Mouse (Mus musculus) lung, adult 2 months (tissue): ENCODE measurements around the gene Spin4. TPM values are rescaled to one million over a fixed set of nuclear protein-coding genes. Genes with fewer than 3 reads are reported as not detected.

ENCODE experiments used
- DNase-seq: peaks from one replicate; pipeline ENCODE4 v3.0.0; 2022
- H3K4me1 ChIP-seq: fragments of 200-500 bp; 2 replicates; pipeline ENCODE4 v1.6.1; 2011; ENCODE audit warnings: low read length; ENCODE audit not compliant: control insufficient read depth, insufficient read depth
- H3K4me3 ChIP-seq: fragments of 200-500 bp; replicated peaks from 2 replicates; pipeline ENCODE3; 2011; ENCODE audit warnings: low read depth, mild to moderate bottlenecking, control low read depth, low read length; ENCODE audit errors: extremely low read depth
- CTCF ChIP-seq: fragments of 200-500 bp; IDR thresholded peaks from 2 replicates; pipeline ENCODE4 v1.5.1; 2011; ENCODE audit warnings: mild to moderate bottlenecking, low read length, control low read depth; ENCODE audit not compliant: insufficient read depth
- POLR2A ChIP-seq: fragments of 200-500 bp; IDR thresholded peaks from 2 replicates; pipeline ENCODE4 v1.6.1; 2011; ENCODE audit warnings: low read depth, mild to moderate bottlenecking, control low read depth, low read length, borderline replicate concordance; ENCODE audit errors: extremely low read depth
- WGBS: fragments of 180-500 bp; shearing (Covaris S2); methylation state at CpG from one replicate; pipeline ENCODE4 v1.1.7; 2018; 5-methylcytosine and 5-hydroxymethylcytosine counted together
- polyA plus RNA-seq: library from polyadenylated mRNA; depleted of rRNA; stranded (reverse); fragments of >200 nt; gene quantifications from 2 replicates; pipeline ENCODE4 v1.2.3, GENCODE M21; 2012; rRNA removed

Spin4 gene
- 0.93 and 1.1 TPM in 2 replicates for polyA plus RNA-seq

GRCm38 (mm10) chrX:95026361-95026892 lies at the start of gene Spin4:
TSS of gene Spin4 (minus strand) at chrX:95026682.
- peak within 1 kb of the TSS; percentile 97 for H3K4me3 ChIP-seq
- 24% methylated on average over 30 of the region's 30 CpGs for WGBS
- DNase-seq = peak; percentile 63
- TF ChIP-seq POLR2A (peak; percentile 82; the same call in 1 of the 2 replicates), CTCF (no peak)
- no peaks in the 10 kb centered on the region for H3K4me1 ChIP-seq

- H3K4me3 ChIP-seq = no peak overlapping the region
- no peak for DNase-seq
- TF ChIP-seq CTCF = no peak
- no peak for TF ChIP-seq POLR2A
- WGBS = 73% methylated on average over 5 of the region's 5 CpGs
- no peaks in the 10 kb centered on the region for H3K4me1 ChIP-seq
These were observed 1.4 kb upstream of the Spin4 start for GRCm38 (mm10) chrX:95027907-95028306.

GRCm38 (mm10) chrX:95025779-95026360 lies 612 bp downstream of the Spin4 start:
- H3K4me3 ChIP-seq = peak overlapping the region; percentile 97
- no peak for DNase-seq

GRCm38 (mm10) chrX:95012033-95012432 lies 14.4 kb downstream of the Spin4 start:
- Histone ChIP-seq H3K4me3 (no peak overlapping the region), H3K4me1 (no peaks in the 10 kb centered on the region)
- WGBS = 23% methylated on average over 4 of the region's 4 CpGs
- TF ChIP-seq POLR2A (no peak), CTCF (no peak)
- DNase-seq = no peak

More at GRCm38 (mm10) chrX:95025779-95026360, 612 bp downstream of the Spin4 start:
- no peaks in the 10 kb centered on the region for H3K4me1 ChIP-seq
- 29% methylated on average over 23 of the region's 23 CpGs for WGBS
- no peak for TF ChIP-seq CTCF
- TF ChIP-seq POLR2A = no peak

GRCm38 (mm10) chrX:94998845-94999244 lies 27.6 kb downstream of the Spin4 start:
- H3K4me1 ChIP-seq = no peaks in the 10 kb centered on the region
- no peak for DNase-seq
- TF ChIP-seq CTCF (no peak), POLR2A (no peak)
- H3K4me3 ChIP-seq = no peak overlapping the region
- WGBS = 89% methylated on average over 11 of the region's 11 CpGs

- 60% methylated on average over 3 of the region's 3 CpGs for WGBS
- TF ChIP-seq CTCF (no peak), POLR2A (no peak)
- H3K4me3 ChIP-seq = no peak overlapping the region
- DNase-seq = no peak
- H3K4me1 ChIP-seq = no peaks in the 10 kb centered on the region
These were observed 32.4 kb downstream of the Spin4 start for GRCm38 (mm10) chrX:94994113-94994512.

- 60% methylated on average over 2 of the region's 2 CpGs for WGBS
- no peak overlapping the region for H3K4me3 ChIP-seq
- TF ChIP-seq POLR2A = no peak
- TF ChIP-seq CTCF = no peak
- H3K4me1 ChIP-seq = no peaks in the 10 kb centered on the region
- no peak for DNase-seq
These were observed 35.6 kb downstream of the Spin4 start for GRCm38 (mm10) chrX:94990903-94991302.

- WGBS = 23% methylated on average over 29 of the region's 29 CpGs
These were observed 36.2 kb downstream of the Spin4 start for GRCm38 (mm10) chrX:94990080-94990825.

More at GRCm38 (mm10) chrX:94990080-94990825, 36.2 kb downstream of the Spin4 start:
- TF ChIP-seq POLR2A (no peak), CTCF (no peak)
- Histone ChIP-seq H3K4me3 (peak overlapping the region; percentile 51), H3K4me1 (no peaks in the 10 kb centered on the region)
- DNase-seq = peak; percentile 11

Other genes starting within 250 kb of the Spin4 start
- 1.8 and 2.4 TPM in 2 replicates for gene Arhgef9, start 170.2 kb upstream of the Spin4 start, polyA plus RNA-seq